Mouse (Mus musculus) adrenal gland, postnatal 10 days (tissue): Measurements from ENCODE around the gene Olfr638. TPM values are rescaled to one million over a fixed set of nuclear protein-coding genes. Genes with fewer than 3 reads are reported as not detected.
"Not testable (repeated sequence)": the region's sequence is repeated elsewhere in the genome, so short reads cannot be mapped to it uniquely, and the experiment has no call there.

Experiments
- DNase-seq: peaks from one replicate; pipeline ENCODE4 v3.0.0; 2021; ENCODE audit warnings: mixed read lengths
- long read RNA-seq, 2 experiments: library from polyadenylated mRNA; stranded (forward); transcript quantifications; one replicate each; pipeline ENCODE4 v2.0.0; 2021
- total RNA-seq, 2 experiments: library from RNA; stranded (reverse); gene quantifications; 2 replicates each; pipeline ENCODE4 v1.2.3; 2021

The Olfr638 gene
- total RNA-seq, result not detected
- long read RNA-seq, experiment 1, result 0 reads
- long read RNA-seq, experiment 2, result 0 reads

- no peak for DNase-seq
Observed at GRCm38 (mm10) chr7:103998446-103998845, at the start of gene Olfr638. TSS of gene Olfr638 (plus strand) at chr7:103998746.

- not testable (repeated sequence) for DNase-seq
Observed at GRCm38 (mm10) chr7:103966873-103967272, 31.7 kb upstream of the Olfr638 start.

DNA sequence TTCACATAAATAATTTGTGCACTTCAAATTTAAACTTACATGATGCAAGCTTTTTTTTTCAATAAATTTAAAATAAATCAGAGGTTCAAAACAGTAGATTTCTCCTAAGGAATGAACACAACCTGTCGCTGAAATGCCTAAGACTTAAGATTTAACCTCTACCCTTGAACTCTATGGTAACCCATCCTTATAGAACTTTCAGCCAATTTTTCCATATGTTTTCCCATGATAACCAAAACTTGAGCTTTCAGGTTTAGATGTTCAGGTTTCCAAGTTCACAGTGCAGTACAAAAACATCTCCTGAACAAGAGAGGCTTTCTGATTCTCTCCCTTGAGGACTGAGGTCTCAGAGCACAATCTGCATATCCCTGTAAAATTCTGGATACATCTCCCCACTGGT lies 27.7 kb upstream of the Olfr638 start, which contains the start of gene Olfr635:
TSS of gene Olfr635 (plus strand) at position 301 of the 400 bp plus-strand sequence.
- no peak for DNase-seq

- DNase-seq, result no peak
Observed at GRCm38 (mm10) chr7:103971782-103972181, 26.8 kb upstream of the Olfr638 start.

DNA sequence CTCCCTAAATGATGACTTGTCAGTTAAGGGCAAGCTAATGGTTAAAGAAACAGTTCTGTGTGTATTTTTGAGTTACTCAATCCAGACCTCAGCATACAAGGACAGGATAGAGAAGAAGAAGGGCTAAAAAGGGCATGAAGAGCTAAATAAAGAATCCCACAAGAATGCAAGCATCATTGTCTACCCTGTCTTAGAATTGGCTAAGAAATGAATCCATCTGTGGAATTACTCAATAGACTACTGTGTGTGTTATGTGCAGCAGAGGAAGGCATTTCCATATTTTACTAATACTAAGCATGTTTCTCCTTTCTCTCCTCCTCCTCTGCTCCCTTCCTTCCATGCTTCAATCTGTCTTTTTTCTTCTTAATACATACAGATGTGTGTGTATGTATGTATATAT lies 578 bp downstream of the Olfr638 start:
- DNase-seq, result no peak

GRCm38 (mm10) chr7:104017203-104017602 lies 18.7 kb downstream of the Olfr638 start, which contains the start of gene Olfr639:
TSS of gene Olfr639 (minus strand) at chr7:104017303.
- DNase-seq, result no peak

GRCm38 (mm10) chr7:104018953-104019352 lies 20.4 kb downstream of the Olfr638 start:
- DNase-seq, result no peak

GRCm38 (mm10) chr7:104021651-104022050 lies 23.1 kb downstream of the Olfr638 start:
- no peak for DNase-seq

GRCm38 (mm10) chr7:104025473-104025872 lies 26.9 kb downstream of the Olfr638 start, which contains the start of gene Olfr640:
TSS of gene Olfr640 (minus strand) at chr7:104025573.
- no peak for DNase-seq

- DNase-seq, result no peak
Observed at GRCm38 (mm10) chr7:104026978-104027377, 28.4 kb downstream of the Olfr638 start.

DNA sequence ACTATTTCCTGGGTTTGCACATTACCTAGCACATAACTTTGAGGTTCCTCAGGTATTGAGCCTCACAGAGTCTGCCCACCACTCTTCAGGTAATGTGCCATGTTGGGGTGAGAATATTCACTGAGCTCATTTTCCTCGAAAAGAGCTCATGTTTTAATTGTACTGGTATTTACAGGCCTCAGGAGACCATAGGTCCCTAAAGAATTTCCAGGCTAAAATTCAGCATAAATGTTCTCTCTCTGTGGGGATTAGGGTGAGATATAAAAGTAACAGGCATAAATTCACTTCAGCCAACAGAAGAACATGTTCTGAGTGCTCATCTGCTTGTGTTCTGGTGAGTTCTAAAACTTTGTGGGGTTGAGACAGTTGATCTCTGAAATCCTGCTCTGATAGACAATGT lies 36.6 kb downstream of the Olfr638 start, which contains the start of gene Olfr641:
TSS of gene Olfr641 (plus strand) at position 301 of the 400 bp plus-strand sequence.
- DNase-seq, result no peak

DNA sequence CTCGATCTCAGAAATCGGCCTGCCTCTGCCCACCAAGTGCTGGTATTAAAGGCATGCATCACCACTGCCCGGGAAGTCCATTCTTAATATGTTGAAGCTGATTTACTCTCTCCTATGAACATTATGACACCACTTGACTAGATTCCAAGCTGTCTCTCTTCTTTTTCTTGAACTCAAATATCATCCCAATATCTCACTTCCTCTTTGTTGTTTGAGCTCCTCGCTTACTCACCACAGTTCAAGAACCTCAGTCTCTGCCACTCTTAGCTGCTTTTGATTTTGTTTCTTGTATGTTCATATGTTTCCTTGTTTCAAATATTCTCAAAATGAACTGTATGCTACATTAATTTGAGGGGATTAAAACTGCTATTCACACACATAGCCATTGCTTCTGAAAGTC lies 52.2 kb downstream of the Olfr638 start:
- DNase-seq, result no peak

DNA sequence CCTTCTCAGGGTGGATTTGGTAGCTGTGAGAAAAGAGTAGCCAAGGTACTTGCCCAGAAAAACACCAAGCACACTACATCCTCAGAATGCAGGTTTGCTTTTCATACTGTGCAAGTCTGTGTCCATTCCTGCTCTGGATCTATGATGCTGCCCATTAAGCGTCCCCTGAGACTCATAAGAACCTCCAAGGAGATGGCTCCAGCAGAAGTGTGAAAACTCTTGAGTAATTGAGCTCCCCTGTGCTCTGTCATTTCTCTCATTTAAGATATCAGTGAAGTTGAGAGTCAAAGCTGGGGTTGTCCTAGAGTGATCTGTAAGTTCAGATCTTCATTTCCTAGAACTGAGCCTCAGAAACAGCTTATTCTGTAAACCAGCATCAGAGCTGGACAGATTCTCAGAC lies 54.0 kb downstream of the Olfr638 start, which contains the start of gene Olfr642:
TSS of gene Olfr642 (minus strand) at position 101 of the 400 bp plus-strand sequence.
- DNase-seq, result no peak

Other genes starting within 250 kb of the Olfr638 start
- gene Olfr630, start 241.4 kb upstream of the Olfr638 start, total RNA-seq, result not detected
- not detected for gene Olfr69, start 227.2 kb upstream of the Olfr638 start, total RNA-seq
- gene Olfr68, start 219.0 kb upstream of the Olfr638 start, total RNA-seq, result not detected
- gene Olfr67, start 206.9 kb upstream of the Olfr638 start, total RNA-seq, result not detected
- 100 to 1,000 TPM; 489 to 710 TPM for gene Hbb-bt, start 184.8 kb upstream of the Olfr638 start, total RNA-seq
- gene Hbb-bs, start 170.7 kb upstream of the Olfr638 start, total RNA-seq, result 1,000 to 10,000 TPM; 3,542 to 4,429 TPM
- not detected for gene Hbb-bh2, start 158.2 kb upstream of the Olfr638 start, total RNA-seq
- gene Hbb-bh1, start 155.6 kb upstream of the Olfr638 start, total RNA-seq, result not detected
- not detected for gene Hbb-y, start 145.5 kb upstream of the Olfr638 start, total RNA-seq
- gene Olfr66, start 112.5 kb upstream of the Olfr638 start, total RNA-seq, result not detected
- not detected for gene Olfr64, start 104.3 kb upstream of the Olfr638 start, total RNA-seq
- gene Olfr65, start 95.3 kb upstream of the Olfr638 start, total RNA-seq, result not detected
- gene Olfr631, start 69.9 kb upstream of the Olfr638 start, total RNA-seq, result not detected
- gene Olfr632, start 64.4 kb upstream of the Olfr638 start, total RNA-seq, result not detected
- not detected for gene Olfr633, start 54.3 kb upstream of the Olfr638 start, total RNA-seq
- not detected for gene Olfr635, start 27.6 kb upstream of the Olfr638 start, total RNA-seq
- under 1 TPM in 1 of 2 experiments, not detected in 1; 0.06 TPM for gene Olfr639, start 18.6 kb downstream of the Olfr638 start, total RNA-seq
- not detected for gene Olfr640, start 26.8 kb downstream of the Olfr638 start, total RNA-seq
- not detected for gene Olfr641, start 36.7 kb downstream of the Olfr638 start, total RNA-seq
- not detected for gene Olfr642, start 53.9 kb downstream of the Olfr638 start, total RNA-seq
- gene 4930516K23Rik, start 62.7 kb downstream of the Olfr638 start, total RNA-seq, result not detected
- not detected for gene Olfr644, start 73.1 kb downstream of the Olfr638 start, total RNA-seq
- gene Olfr645, start 86.7 kb downstream of the Olfr638 start, total RNA-seq, result not detected
- gene Olfr646, start 106.1 kb downstream of the Olfr638 start, total RNA-seq, result not detected
- not detected for gene Ubqln5, start 131.1 kb downstream of the Olfr638 start, total RNA-seq
- gene Olfr643, start 138.7 kb downstream of the Olfr638 start, total RNA-seq, result not detected
- not detected for gene Ubqln3, start 144.5 kb downstream of the Olfr638 start, total RNA-seq
- not detected for gene Ubqlnl, start 151.8 kb downstream of the Olfr638 start, total RNA-seq
- not detected for gene Olfm5, start 166.1 kb downstream of the Olfr638 start, total RNA-seq
- gene Olfr648, start 184.6 kb downstream of the Olfr638 start, total RNA-seq, result not detected
- gene Olfr649, start 197.2 kb downstream of the Olfr638 start, total RNA-seq, result not detected
- gene Trim6, start 220.0 kb downstream of the Olfr638 start, total RNA-seq, result 1 to 10 TPM in 1 of 2 experiments, under 1 TPM in 1; 0.33 to 1.7 TPM
- gene Trim34a, start 245.7 kb downstream of the Olfr638 start, total RNA-seq, result 1 to 10 TPM; 5.4 to 8.3 TPM